Mouse (Mus musculus) heart, embryonic 15.5 days (tissue): ENCODE measurements around the gene Cox10. TPM values are rescaled to one million over a fixed set of nuclear protein-coding genes. Genes with fewer than 3 reads are reported as not detected.

ENCODE experiments used
- ATAC-seq: fragments of 200-750 bp; cut with Nextera tagmentation; replicated peaks from 2 replicates; pipeline ENCODE4 v1.8.0; 2017; ENCODE audit warnings: low read depth, moderate TSS enrichment; ENCODE audit not compliant: insufficient number of reproducible peaks, insufficient read depth, low FRiP score
- H3K27ac ChIP-seq: fragments of 300-500 bp; sonication (generic); 2 replicates; pipeline ENCODE4 v1.5.1; 2015; ENCODE audit warnings: mild to moderate bottlenecking, inconsistent platforms
- H3K27me3 ChIP-seq: fragments of 300-500 bp; sonication (generic); 2 replicates; pipeline ENCODE4 v1.6.1; 2015; ENCODE audit warnings: inconsistent platforms
- H3K36me3 ChIP-seq: fragments of 300-500 bp; sonication (generic); 2 replicates; pipeline ENCODE4 v1.6.1; 2015; ENCODE audit warnings: mild to moderate bottlenecking, inconsistent platforms
- H3K4me1 ChIP-seq: fragments of 300-500 bp; sonication (generic); replicated peaks from 2 replicates; pipeline ENCODE4 v1.6.1; 2015; ENCODE audit warnings: inconsistent platforms
- H3K4me2 ChIP-seq: fragments of 300-500 bp; sonication (generic); 2 replicates; pipeline ENCODE4 v1.6.1; 2015; ENCODE audit warnings: inconsistent platforms, mild to moderate bottlenecking, moderate library complexity
- H3K4me3 ChIP-seq: fragments of 300-500 bp; sonication (generic); 2 replicates; pipeline ENCODE4 v1.5.1; 2015; ENCODE audit warnings: mild to moderate bottlenecking, inconsistent platforms
- H3K9ac ChIP-seq: fragments of 300-500 bp; sonication (generic); 2 replicates; pipeline ENCODE4 v1.6.1; 2015; ENCODE audit warnings: mild to moderate bottlenecking, inconsistent platforms
- H3K9me3 ChIP-seq: fragments of 300-500 bp; sonication (generic); replicated peaks from 2 replicates; pipeline ENCODE4 v1.6.1; 2016; ENCODE audit warnings: inconsistent platforms
- WGBS: fragments of 180-500 bp; shearing (Covaris S2); methylation state at CpG from one replicate; pipeline ENCODE4 v1.1.7; 2015; ENCODE audit warnings: mixed read lengths; 5-methylcytosine and 5-hydroxymethylcytosine counted together
- polyA plus RNA-seq: library from polyadenylated mRNA; unstranded; fragments of >200 nt; fragmentation: Nextera tagmentation; extraction: Ambion mirVana; gene quantifications from 2 replicates; pipeline ENCODE4 v1.2.1, GENCODE M21; 2015

Cox10 gene
- polyA plus RNA-seq, 1 experiment from 2014 or later: 36.3 TPM

DNA sequence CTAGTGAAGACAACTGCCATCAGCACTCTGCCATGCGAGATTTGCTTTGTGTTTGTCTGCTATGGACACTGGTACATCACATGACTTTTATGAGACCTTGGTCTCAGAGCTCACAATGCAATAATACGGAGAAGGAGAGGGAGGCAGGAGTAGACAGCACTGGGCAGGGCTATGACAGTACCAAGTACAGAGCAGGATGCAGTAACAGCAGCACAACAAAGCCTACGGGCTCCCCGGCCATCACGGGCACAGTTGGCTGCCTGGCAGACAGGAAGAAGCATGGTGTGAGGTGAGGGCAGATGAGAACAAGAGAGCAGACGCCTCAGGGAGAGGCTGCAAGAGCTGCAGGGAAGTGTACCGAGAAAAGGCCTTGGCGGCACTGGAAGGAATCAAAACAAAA lies 87.3 kb downstream of the Cox10 start:
- Histone ChIP-seq H3K36me3 (0 out of 2 replicates have a peak, but pooled peaks cover 7% of the 10 kb centered on the region), H3K4me3 (no peak overlapping the region), H3K27ac (no peak overlapping the region), H3K27me3 (no peaks in the 10 kb centered on the region), H3K9ac (no peak overlapping the region), H3K9me3 (no peaks in the 10 kb centered on the region), H3K4me2 (no peak overlapping the region), H3K4me1 (no peaks in the 10 kb centered on the region)
- ATAC-seq: no peak
- 72% methylated on average over 8 of the region's 8 CpGs for WGBS

DNA sequence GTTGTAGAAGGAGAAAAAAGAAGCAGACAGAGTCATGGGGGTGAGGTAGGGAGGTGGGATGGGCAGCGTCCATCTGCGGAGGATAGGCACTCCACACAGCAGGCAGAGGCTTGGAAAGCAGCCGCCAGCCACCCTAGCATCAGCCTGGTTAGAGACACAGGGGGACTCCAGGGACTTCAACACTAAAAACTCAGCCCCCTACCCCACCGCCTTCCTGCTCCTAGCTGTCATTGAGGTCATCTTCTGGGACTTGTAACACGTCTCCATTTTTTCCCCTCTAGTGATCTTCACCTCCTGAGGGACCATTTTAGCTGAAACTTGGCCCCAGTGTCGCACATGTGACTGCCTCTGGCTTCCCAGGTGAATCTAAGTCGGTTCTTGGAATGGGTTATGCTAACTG lies 88.5 kb downstream of the Cox10 start:
- no peak overlapping the region for H3K4me3 ChIP-seq
- peaks cover 2% of the 10 kb centered on the region; the same call in 1 of the 2 replicates for H3K4me1 ChIP-seq
- H3K4me2 ChIP-seq: no peak overlapping the region
- no peaks in the 10 kb centered on the region for H3K27me3 ChIP-seq
- no peaks in the 10 kb centered on the region for H3K9me3 ChIP-seq
- ATAC-seq: no peak
- no peak overlapping the region for H3K27ac ChIP-seq
- 0 out of 2 replicates have a peak, but pooled peaks cover 7% of the 10 kb centered on the region for H3K36me3 ChIP-seq
- WGBS: 94% methylated on average over 7 of the region's 7 CpGs
- H3K9ac ChIP-seq: no peak overlapping the region

DNA sequence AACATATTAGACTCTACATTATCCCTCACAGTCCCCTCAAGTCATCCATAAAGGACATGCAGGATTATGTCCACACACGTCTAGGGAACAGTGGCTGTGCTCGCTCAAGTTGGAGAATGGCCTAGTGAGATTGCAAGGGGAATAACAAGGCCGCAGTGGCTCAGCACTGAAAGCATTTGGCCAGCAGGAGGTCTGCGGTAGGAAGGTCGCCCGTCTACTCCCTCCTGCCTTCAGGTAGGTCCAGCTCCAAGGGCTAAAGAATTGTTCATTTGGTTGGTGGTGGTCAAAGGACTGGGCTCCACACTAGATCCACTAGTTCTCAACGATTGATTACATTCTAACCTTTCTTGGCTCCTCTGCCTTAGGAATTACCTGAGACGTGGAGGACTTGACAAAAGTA lies 89.0 kb downstream of the Cox10 start:
- Histone ChIP-seq H3K4me3 (no peak overlapping the region), H3K4me1 (peaks cover 7% of the 10 kb centered on the region), H3K27me3 (no peaks in the 10 kb centered on the region), H3K9ac (no peak overlapping the region), H3K36me3 (0 out of 2 replicates have a peak, but pooled peaks cover 7% of the 10 kb centered on the region), H3K27ac (no peak overlapping the region), H3K9me3 (no peaks in the 10 kb centered on the region), H3K4me2 (no peak overlapping the region)
- 90% methylated on average over 8 of the region's 8 CpGs for WGBS
- no peak for ATAC-seq

DNA sequence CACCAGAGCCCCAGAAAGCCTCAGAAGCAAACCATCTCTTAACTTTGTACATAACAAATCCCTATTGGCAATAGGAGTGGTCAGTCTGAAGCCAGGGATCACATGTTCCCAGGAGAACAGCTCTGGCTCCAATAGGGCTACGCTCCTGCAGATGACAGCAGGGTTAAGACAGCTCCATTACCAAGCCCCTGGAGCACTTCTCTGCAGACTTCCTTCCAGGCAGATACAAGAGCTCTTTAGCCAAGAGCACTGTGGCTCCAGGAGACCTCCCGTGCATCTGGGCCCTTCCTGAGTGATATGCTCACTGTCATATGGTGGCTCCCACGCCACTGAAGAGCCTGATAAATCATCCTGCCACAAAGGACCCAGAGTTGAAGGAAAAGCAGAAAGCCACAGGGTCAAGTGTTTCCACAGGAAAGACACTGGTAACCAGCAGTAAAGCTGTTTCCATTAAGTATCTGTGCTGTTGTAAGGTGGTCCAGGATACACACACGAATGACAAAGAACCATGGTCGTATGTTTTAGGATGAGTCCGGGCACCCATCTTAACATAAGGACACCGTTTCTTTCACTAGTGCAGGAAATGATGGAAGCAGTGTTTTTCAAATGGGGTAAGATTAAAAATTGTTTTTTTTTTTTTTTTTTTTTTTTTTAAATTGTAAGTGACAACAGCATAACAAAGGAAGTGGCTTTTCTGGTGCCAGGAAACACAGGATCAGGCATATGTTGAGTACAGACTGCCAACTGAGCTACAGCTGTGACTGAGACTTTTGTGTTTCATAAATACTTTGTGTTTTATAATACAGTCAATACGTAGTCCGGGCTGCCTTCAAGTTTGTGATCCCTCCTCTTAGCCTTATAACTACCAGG lies 90.0 kb downstream of the Cox10 start:
- Histone ChIP-seq H3K4me2 (no peak overlapping the region), H3K4me3 (no peak overlapping the region), H3K27ac (peak overlapping the region; percentile 35), H3K36me3 (0 out of 2 replicates have a peak, but pooled peaks cover 7% of the 10 kb centered on the region), H3K27me3 (no peaks in the 10 kb centered on the region), H3K4me1 (peaks cover 7% of the 10 kb centered on the region), H3K9ac (no peak overlapping the region), H3K9me3 (no peaks in the 10 kb centered on the region)
- ATAC-seq: peak; percentile 69
- 66% methylated on average over 9 of the region's 9 CpGs for WGBS

DNA sequence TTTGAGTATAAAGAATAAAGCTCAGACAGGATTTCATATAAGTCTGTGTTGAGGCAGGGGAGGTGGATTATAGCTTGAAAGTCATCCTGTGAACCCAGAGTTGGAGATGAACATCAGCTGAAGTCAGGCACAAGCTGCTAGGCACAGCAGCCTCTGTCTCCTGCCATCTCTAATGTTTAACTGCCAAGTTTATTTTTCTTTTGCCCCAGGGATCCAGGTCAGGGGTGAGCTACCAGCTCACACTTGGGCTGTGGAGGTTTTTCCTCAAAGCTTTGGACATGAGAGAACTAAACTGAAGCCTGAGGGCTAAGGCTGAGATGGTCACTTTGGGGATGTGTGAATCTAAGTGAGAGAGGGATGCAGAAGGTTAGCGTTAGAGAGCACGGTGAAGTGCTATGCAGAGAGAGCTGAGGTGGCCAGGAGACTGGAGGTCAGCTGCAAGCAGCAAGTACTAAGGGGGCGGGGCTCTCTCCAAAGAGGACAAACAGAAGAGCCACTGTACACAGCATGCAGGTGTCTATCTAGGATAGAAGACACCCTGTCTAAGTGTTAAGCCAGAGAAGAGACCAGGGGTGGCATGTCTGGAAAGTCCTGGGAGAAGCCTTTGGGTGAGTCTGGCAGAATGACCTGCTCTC lies 91.1 kb downstream of the Cox10 start:
- H3K9me3 ChIP-seq: no peaks in the 10 kb centered on the region
- ATAC-seq: no peak
- no peak overlapping the region for H3K9ac ChIP-seq
- H3K36me3 ChIP-seq: 0 out of 2 replicates have a peak, but pooled peaks cover 7% of the 10 kb centered on the region
- H3K4me1 ChIP-seq: peaks cover 7% of the 10 kb centered on the region
- H3K4me3 ChIP-seq: no peak overlapping the region
- WGBS: 54% methylated on average over 3 of the region's 3 CpGs
- H3K27me3 ChIP-seq: no peaks in the 10 kb centered on the region
- peak overlapping the region; percentile 35; the same call in 1 of the 2 replicates for H3K27ac ChIP-seq
- no peak overlapping the region for H3K4me2 ChIP-seq

DNA sequence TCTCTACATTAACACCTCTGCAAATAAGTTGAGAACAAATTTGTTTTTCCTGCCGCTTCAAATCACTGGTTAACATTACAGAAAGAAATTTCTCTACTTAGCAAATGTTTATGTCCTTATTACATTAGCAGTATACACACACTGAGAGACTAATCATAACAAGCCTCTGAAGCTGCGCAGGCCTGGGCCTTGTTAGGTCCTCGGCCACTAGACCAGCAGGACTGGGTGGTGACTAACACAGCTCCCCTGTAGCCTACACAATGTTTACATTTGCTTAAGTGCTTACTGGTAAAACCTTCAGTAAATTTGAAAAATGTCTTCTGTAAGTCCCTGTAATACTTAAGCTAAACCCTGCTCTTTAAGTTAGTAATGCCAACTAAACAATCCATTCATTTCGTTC lies 92.6 kb downstream of the Cox10 start:
- no peak overlapping the region for H3K27ac ChIP-seq
- H3K36me3 ChIP-seq: 0 out of 2 replicates have a peak, but pooled peaks cover 4% of the 10 kb centered on the region
- H3K4me2 ChIP-seq: no peak overlapping the region
- no peak for ATAC-seq
- no peak overlapping the region for H3K9ac ChIP-seq
- H3K27me3 ChIP-seq: no peaks in the 10 kb centered on the region
- H3K9me3 ChIP-seq: no peaks in the 10 kb centered on the region
- 80% methylated on average over 4 of the region's 4 CpGs for WGBS
- no peak overlapping the region for H3K4me3 ChIP-seq
- peaks cover 7% of the 10 kb centered on the region for H3K4me1 ChIP-seq

DNA sequence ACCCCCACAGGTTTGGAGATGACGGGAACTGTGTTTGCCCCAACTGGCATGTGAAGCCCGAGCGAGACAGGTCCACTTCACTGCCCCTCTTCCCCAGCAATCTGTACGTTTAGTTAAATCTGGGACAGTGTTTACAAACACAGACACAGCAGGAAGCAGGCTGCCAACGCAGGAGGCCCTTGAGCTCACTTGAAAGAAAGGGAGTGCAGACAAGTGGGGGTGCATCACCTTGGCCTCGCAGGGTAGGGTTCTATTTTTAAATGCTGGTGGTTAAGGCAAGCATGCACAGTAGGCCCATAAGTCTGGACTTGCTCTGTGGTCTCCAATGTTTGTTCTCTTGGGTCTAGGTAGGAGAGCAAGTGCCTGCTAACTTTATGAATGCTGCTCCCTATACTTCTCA lies 93.8 kb downstream of the Cox10 start:
- no peaks in the 10 kb centered on the region for H3K36me3 ChIP-seq
- WGBS: 41% methylated on average over 6 of the region's 6 CpGs
- H3K4me1 ChIP-seq: peaks cover 7% of the 10 kb centered on the region

DNA sequence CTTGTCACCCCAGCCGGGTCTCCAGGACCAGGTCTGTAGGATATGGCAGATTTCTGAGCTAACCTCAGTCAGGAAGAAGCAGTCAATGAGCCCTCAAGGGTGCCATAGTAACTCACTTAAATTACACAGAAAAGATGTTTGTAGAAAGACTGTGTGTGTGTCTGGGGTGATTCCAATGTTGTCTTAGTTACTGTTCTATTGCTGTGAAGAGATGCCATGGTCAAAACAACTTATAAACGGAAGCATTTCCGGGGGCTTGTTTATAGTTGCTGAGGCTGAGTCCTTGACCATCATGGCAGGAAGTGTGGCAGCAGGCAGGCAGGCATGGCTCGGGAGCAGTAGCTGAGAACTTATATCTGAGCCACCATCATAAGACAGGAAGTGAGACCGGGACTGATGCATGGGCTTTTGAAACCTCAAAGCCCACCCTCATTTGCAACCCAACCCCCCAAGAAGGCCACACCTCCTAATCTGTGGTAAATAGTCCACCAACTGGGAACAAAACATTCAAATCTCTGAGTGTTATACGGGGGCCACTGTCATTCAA lies 94.6 kb downstream of the Cox10 start:
- ATAC-seq: no peak
- no peak overlapping the region for H3K4me3 ChIP-seq
- H3K9ac ChIP-seq: no peak overlapping the region
- no peaks in the 10 kb centered on the region for H3K36me3 ChIP-seq
- H3K27me3 ChIP-seq: no peaks in the 10 kb centered on the region
- WGBS: 59% methylated on average over 6 of the region's 6 CpGs
- H3K4me2 ChIP-seq: no peak overlapping the region
- peaks cover 7% of the 10 kb centered on the region for H3K4me1 ChIP-seq
- H3K27ac ChIP-seq: no peak overlapping the region
- H3K9me3 ChIP-seq: no peaks in the 10 kb centered on the region

More for the DNA sequence above, 93.8 kb downstream of the Cox10 start:
- no peak overlapping the region for H3K9ac ChIP-seq
- no peak for ATAC-seq
- no peaks in the 10 kb centered on the region for H3K27me3 ChIP-seq
- no peak overlapping the region for H3K4me3 ChIP-seq
- H3K9me3 ChIP-seq: no peaks in the 10 kb centered on the region
- H3K27ac ChIP-seq: no peak overlapping the region
- no peak overlapping the region for H3K4me2 ChIP-seq

DNA sequence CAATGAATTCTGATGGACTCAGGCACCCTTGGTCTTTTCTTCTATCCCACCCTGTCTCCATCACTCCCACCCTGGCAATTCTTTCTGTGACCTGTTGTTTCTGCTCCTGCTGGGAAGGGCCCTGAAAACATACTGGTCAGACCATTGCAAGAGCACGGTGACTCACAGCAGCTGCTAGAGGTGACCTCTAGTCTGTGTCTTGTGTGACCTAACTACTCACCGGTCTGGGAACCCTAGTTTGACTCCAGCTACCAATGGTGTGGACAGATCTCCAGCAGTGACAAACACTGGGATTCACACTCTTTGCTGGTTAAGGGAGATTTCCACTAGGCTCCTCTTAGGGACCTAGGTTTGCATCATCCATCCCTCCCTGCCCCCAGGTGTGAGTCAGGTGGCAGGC lies 101.5 kb downstream of the Cox10 start:
- no peak overlapping the region for H3K4me3 ChIP-seq
- no peak overlapping the region for H3K9ac ChIP-seq
- H3K9me3 ChIP-seq: no peaks in the 10 kb centered on the region
- 41% methylated on average over 2 of the region's 2 CpGs for WGBS
- H3K27me3 ChIP-seq: no peaks in the 10 kb centered on the region
- no peak for ATAC-seq
- H3K27ac ChIP-seq: no peak overlapping the region
- no peaks in the 10 kb centered on the region; the same call in 1 of the 2 replicates for H3K36me3 ChIP-seq
- 0 out of 2 replicates have a peak, but pooled peaks cover 3% of the 10 kb centered on the region for H3K4me1 ChIP-seq
- no peak overlapping the region for H3K4me2 ChIP-seq

DNA sequence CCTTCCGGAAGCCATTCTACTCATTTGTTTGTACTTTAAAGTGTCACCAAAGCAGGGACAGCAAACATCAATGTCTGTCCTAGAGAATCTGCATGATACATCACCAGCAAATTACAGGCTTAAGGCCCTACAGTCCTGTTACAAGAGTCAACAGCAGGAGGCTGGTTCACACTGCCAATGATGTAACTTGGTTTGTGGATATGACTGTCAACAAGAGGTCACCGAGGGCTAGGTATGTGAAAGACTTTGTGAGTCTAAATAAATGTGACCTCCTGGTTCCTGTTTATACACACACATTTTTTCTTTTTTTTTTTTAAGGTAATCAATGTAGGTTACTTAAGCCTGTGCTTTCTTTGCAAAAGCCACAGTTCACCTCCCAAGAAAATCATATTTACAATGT lies 102.5 kb downstream of the Cox10 start:
- Histone ChIP-seq H3K36me3 (no peaks in the 10 kb centered on the region; the same call in 1 of the 2 replicates), H3K9ac (no peak overlapping the region), H3K27ac (no peak overlapping the region), H3K4me2 (no peak overlapping the region), H3K27me3 (no peaks in the 10 kb centered on the region), H3K4me1 (0 out of 2 replicates have a peak, but pooled peaks cover 3% of the 10 kb centered on the region), H3K4me3 (no peak overlapping the region), H3K9me3 (no peaks in the 10 kb centered on the region)
- no peak for ATAC-seq
- 94% methylated on average over 2 of the region's 2 CpGs for WGBS

DNA sequence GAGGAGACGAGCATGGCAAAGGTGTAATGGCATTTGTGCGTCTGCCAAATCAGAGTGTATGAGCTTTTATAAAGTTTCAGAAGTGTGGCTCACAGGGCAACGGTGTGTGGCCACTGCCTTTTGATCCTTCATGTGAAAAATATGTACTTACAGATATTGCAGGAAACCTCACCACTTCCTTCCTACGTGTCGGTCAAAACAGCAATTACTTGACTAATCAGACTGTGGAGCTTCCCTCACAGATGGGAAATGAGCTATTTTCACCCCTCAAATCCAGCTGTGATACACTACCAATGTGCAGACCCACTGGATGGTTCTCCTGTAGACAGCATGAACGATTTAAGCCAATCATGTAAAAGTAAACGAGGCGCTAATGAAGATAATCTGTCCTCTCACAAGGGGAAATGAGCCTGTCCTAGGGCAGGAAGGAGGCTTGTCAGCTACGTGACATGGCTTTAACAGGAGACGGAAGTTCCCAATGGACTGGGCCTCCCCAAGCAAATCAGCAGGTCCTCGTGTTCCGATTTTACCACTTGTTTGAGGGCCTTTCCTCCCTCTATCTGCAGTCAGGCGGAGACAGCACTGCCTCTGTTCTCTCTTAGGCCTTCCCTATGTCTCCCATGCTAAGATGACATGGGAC lies 103.9 kb downstream of the Cox10 start:
- Histone ChIP-seq H3K9ac (no peak overlapping the region), H3K27ac (no peak overlapping the region), H3K27me3 (no peaks in the 10 kb centered on the region), H3K4me3 (no peak overlapping the region), H3K36me3 (no peaks in the 10 kb centered on the region; the same call in 1 of the 2 replicates), H3K4me1 (0 out of 2 replicates have a peak, but pooled peaks cover 3% of the 10 kb centered on the region), H3K4me2 (no peak overlapping the region), H3K9me3 (no peaks in the 10 kb centered on the region)
- WGBS: 73% methylated on average over 13 of the region's 13 CpGs
- ATAC-seq: no peak
